Mouse (Mus musculus) myocyte (in vitro differentiated cells): ENCODE data around the gene Ldb3. TPM values are rescaled to one million over a fixed set of nuclear protein-coding genes. Genes with fewer than 3 reads are reported as not detected.
A peak's percentile ranks its signal among the peaks of the same experiment; 100 is the strongest.

Source experiments
- H3K27me3 ChIP-seq: one replicate; pipeline ENCODE4 v1.6.1; 2011; ENCODE audit not compliant: control insufficient read depth, insufficient read depth, insufficient read length
- H3K36me3 ChIP-seq: one replicate; pipeline ENCODE4 v1.6.1; 2011; ENCODE audit not compliant: control insufficient read depth, insufficient read depth
- H3K4me2 ChIP-seq: one replicate; pipeline ENCODE4 v1.6.1; 2011; ENCODE audit warnings: low read depth, control low read depth
- H3K4me3 ChIP-seq: one replicate; pipeline ENCODE4 v1.5.1; 2011; ENCODE audit warnings: mild to moderate bottlenecking, control low read depth, moderate library complexity
- H3K79me2 ChIP-seq: one replicate; pipeline ENCODE4 v1.6.1; 2011; ENCODE audit not compliant: control insufficient read depth, insufficient read depth
- H3ac ChIP-seq: one replicate; pipeline ENCODE4 v1.6.1; 2011; ENCODE audit not compliant: control insufficient read depth, insufficient read length
- CEBPB ChIP-seq: IDR thresholded peaks from 2 replicates; pipeline ENCODE4 v1.6.1; 2011; ENCODE audit warnings: mild to moderate bottlenecking, moderate library complexity; ENCODE audit not compliant: poor library complexity, insufficient read depth, severe bottlenecking
- E2F4 ChIP-seq: IDR thresholded peaks from one replicate; pipeline ENCODE4 v1.6.1; 2011; ENCODE audit warnings: mild to moderate bottlenecking, control low read depth, moderate library complexity; ENCODE audit not compliant: insufficient read depth
- MAX ChIP-seq: IDR thresholded peaks from one replicate; pipeline ENCODE4 v1.6.1; 2011; ENCODE audit warnings: low read depth, mild to moderate bottlenecking, control low read depth
- MYOD1 ChIP-seq, 3 experiments: IDR thresholded peaks; one replicate each; pipeline ENCODE4 v1.6.1; 2011; ENCODE audit warnings: control low read depth in 2 of 3, low read depth in 2 of 3, mild to moderate bottlenecking in 2 of 3, moderate library complexity in 1 of 3; ENCODE audit not compliant: insufficient read length in 2 of 3, control insufficient read depth in 1 of 3
- MYOG ChIP-seq, 3 experiments: IDR thresholded peaks; one replicate each; pipeline ENCODE4 v1.6.1; 2011; ENCODE audit warnings: control low read depth in 2 of 3, low read depth in 2 of 3, mild to moderate bottlenecking in 2 of 3; ENCODE audit not compliant: insufficient read length in 2 of 3, control insufficient read depth in 1 of 3, insufficient read depth in 1 of 3
- POLR2A ChIP-seq: IDR thresholded peaks from one replicate; pipeline ENCODE4 v1.6.1; 2011; ENCODE audit warnings: low read depth, mild to moderate bottlenecking, control low read depth, moderate library complexity; ENCODE audit not compliant: insufficient read length
- POLR2AphosphoS2 ChIP-seq: IDR thresholded peaks from one replicate; pipeline ENCODE4 v1.6.1; 2011; ENCODE audit warnings: low read depth, control low read depth; ENCODE audit not compliant: insufficient read length
- REST ChIP-seq: IDR thresholded peaks from one replicate; pipeline ENCODE4 v1.6.1; 2011; ENCODE audit warnings: mild to moderate bottlenecking, control low read depth, moderate library complexity; ENCODE audit not compliant: insufficient read depth, insufficient read length
- SRF ChIP-seq: IDR thresholded peaks from one replicate; pipeline ENCODE4 v1.6.1; 2011; ENCODE audit warnings: low read depth; ENCODE audit not compliant: control insufficient read depth, insufficient read length
- TCF12 ChIP-seq: IDR thresholded peaks from one replicate; pipeline ENCODE4 v1.6.1; 2011; ENCODE audit warnings: mild to moderate bottlenecking, control low read depth; ENCODE audit not compliant: poor library complexity, insufficient read depth, severe bottlenecking
- TCF3 ChIP-seq: IDR thresholded peaks from one replicate; pipeline ENCODE4 v1.6.1; 2011; ENCODE audit warnings: low read depth, control low read depth; ENCODE audit not compliant: insufficient read length
- USF1 ChIP-seq: IDR thresholded peaks from one replicate; pipeline ENCODE4 v1.6.1; 2011; ENCODE audit warnings: low read depth, mild to moderate bottlenecking, control low read depth, moderate library complexity
- polyA plus RNA-seq: library from polyadenylated mRNA; unstranded; fragments of >200 nt; fragmentation: generic; extraction: Trizol; gene quantifications from one replicate; pipeline ENCODE4 v1.2.1, GENCODE M21; 2012; ENCODE audit warnings: missing spikeins

The Ldb3 gene
- polyA plus RNA-seq, 1 experiment, result 83.9 TPM

DNA sequence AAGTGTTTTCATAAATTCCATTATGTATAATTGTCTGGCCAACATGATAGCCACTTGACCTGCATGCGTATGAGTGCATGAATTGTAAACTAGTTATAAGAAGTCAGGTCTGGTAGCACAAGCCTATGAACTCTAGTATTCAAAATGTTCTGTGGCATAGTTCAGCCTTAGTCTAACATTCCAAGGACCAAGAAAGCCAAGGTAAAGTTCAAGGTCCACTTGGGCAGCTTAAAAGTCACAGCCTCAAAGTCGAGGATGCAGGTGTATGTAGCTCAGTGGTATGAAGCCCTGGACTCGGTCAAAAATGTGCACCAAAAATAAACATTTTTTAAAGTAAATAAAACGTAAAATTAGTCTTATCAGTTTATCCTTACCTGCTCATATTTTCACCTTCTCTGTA, 75.9 kb downstream of the Ldb3 start:
- Histone ChIP-seq H3ac (no peak overlapping the region), H3K27me3 (no peaks in the 10 kb centered on the region), H3K79me2 (no peaks in the 10 kb centered on the region), H3K4me3 (no peak overlapping the region), H3K36me3 (no peaks in the 10 kb centered on the region), H3K4me2 (no peak overlapping the region)
- TF ChIP-seq POLR2AphosphoS2, result no peak
- no peak for TF ChIP-seq REST

DNA sequence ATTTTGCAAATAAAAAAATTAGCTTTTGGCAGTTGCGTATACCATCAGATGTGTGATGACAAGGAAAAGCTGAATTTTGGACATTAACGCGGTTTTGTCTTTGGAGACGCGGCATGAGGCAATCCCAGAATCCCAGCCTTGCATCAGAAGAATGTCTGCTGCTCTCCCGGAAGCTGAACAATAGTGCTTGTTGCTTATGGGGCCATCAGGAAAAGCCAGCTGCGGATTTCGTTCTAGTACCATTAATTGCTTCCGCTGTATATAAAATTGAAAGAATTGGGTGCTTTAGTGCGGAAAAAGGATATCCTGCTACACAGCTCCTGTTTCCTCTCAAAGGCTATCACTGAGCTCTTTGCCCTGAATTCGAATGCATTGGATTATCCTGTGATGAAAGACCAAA, 76.6 kb downstream of the Ldb3 start:
- Histone ChIP-seq H3K27me3 (no peaks in the 10 kb centered on the region), H3K4me2 (no peak overlapping the region), H3K79me2 (no peaks in the 10 kb centered on the region), H3K36me3 (no peaks in the 10 kb centered on the region), H3ac (no peak overlapping the region), H3K4me3 (no peak overlapping the region)
- no peak for TF ChIP-seq SRF
- no peak for TF ChIP-seq POLR2A
- TF ChIP-seq E2F4, result no peak
- TF ChIP-seq MYOG (IDR thresholded peaks at IDR 0.05; ENCODE audit: control insufficient read depth in 1 of 3, insufficient read depth in 1 of 3, insufficient read length in 2 of 3, low read depth in 2 of 3), result no peak
- TF ChIP-seq MAX, result no peak
- no peak for TF ChIP-seq USF1
- no peak for TF ChIP-seq MYOD1 (IDR thresholded peaks at IDR 0.05; ENCODE audit: control insufficient read depth in 1 of 3, insufficient read length in 2 of 3, low read depth in 2 of 3)
- TF ChIP-seq REST, result no peak

GRCm38 (mm10) chr14:34508842-34509439, 79.5 kb downstream of the Ldb3 start:
- no peaks in the 10 kb centered on the region for H3K27me3 ChIP-seq
- TF ChIP-seq USF1 (peak; percentile 11), CEBPB (0 out of 2 replicates have a peak, but pooled peaks have one; percentile 2), MYOG (IDR thresholded peaks at IDR 0.05; ENCODE audit: control insufficient read depth in 1 of 3, insufficient read depth in 1 of 3, insufficient read length in 2 of 3, low read depth in 2 of 3) (no peak), POLR2AphosphoS2 (no peak), MAX (no peak), MYOD1 (IDR thresholded peaks at IDR 0.05; ENCODE audit: control insufficient read depth in 1 of 3, insufficient read length in 2 of 3, low read depth in 2 of 3) (no peak)
- no peak overlapping the region for H3ac ChIP-seq
- no peaks in the 10 kb centered on the region for H3K79me2 ChIP-seq
- H3K4me3 ChIP-seq, result no peak overlapping the region
- H3K36me3 ChIP-seq, result no peaks in the 10 kb centered on the region
- peak overlapping the region; percentile 84 for H3K4me2 ChIP-seq

DNA sequence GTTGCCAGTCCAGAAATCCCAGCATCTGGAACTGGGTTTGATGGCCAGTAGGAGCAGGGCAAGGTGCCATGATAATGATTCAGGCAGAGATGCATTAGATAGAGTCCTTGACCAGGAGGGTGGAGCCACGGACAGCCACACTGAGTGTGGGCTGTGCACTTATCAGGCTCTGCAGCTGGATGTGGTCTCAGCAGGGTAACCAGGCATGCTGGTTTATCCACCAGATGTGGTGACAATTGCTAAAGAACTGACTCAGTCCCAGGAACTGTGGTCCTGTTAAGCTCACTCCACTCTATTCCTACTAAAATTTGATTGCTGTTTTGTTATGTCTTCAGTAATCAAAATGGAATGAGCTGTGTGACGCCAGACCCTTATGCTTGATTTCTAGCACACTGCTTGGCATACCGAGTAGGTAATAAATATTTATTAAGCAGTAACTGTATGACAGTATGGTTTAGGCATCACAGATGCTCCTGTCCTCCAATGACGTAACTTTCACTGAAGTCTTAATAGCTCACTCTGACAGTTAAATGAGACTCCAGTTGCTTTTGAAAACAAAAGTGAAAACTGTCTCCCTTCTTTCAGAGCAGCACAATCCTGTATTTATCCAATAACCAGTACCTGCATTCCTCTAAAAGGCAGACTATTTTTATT, 80.2 kb downstream of the Ldb3 start:
- Histone ChIP-seq H3K36me3 (no peaks in the 10 kb centered on the region), H3K79me2 (no peaks in the 10 kb centered on the region), H3K4me2 (peak overlapping the region; percentile 84), H3K27me3 (no peaks in the 10 kb centered on the region), H3ac (no peak overlapping the region), H3K4me3 (no peak overlapping the region)
- TF ChIP-seq POLR2A (no peak), MYOD1 (IDR thresholded peaks at IDR 0.05; ENCODE audit: control insufficient read depth in 1 of 3, insufficient read length in 2 of 3, low read depth in 2 of 3) (peak in 1 of 3 experiments; percentile 19), REST (no peak), CEBPB (peak; percentile 22; the same call in 1 of the 2 replicates)

DNA sequence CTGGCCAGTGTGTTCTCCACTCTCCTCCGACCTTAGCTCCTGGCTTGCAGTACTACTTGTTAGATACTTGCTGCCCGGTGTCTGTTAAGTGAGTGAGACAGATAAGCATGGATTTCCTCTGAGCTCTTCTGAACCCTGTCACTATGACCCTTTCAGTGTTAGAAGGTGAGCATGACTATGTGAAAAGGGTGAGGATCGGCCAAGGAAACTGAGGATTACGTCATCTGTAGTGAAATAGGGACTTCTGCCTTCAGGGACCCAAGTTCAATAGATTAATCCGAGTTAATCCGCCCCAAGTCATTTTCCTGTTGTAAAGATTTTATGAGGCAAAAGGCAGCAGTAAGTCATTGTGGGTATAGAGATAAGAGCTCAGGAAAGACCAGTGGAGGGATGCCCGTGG, 83.2 kb downstream of the Ldb3 start:
- Histone ChIP-seq H3K27me3 (no peaks in the 10 kb centered on the region), H3ac (no peak overlapping the region), H3K79me2 (peaks cover 15% of the 10 kb centered on the region), H3K4me2 (no peak overlapping the region), H3K36me3 (no peaks in the 10 kb centered on the region), H3K4me3 (no peak overlapping the region)
- TF ChIP-seq CEBPB (no peak), MYOG (IDR thresholded peaks at IDR 0.05; ENCODE audit: control insufficient read depth in 1 of 3, insufficient read depth in 1 of 3, insufficient read length in 2 of 3, low read depth in 2 of 3) (no peak), POLR2AphosphoS2 (no peak), MAX (no peak), USF1 (no peak), MYOD1 (IDR thresholded peaks at IDR 0.05; ENCODE audit: control insufficient read depth in 1 of 3, insufficient read length in 2 of 3, low read depth in 2 of 3) (no peak), TCF3 (no peak), E2F4 (no peak), POLR2A (no peak), SRF (no peak), TCF12 (no peak), REST (no peak)
